Mouse (Mus musculus): Measurements from ENCODE around the gene Spns1.

GRCm38 (mm10) chr7:126397822-126398221 is 20.6 kb upstream of the Spns1 start:
- TF ChIP-seq POLR2A (IDR thresholded peaks at IDR 0.05; ENCODE audit: insufficient read depth, low read length) (no peak), CTCF (IDR thresholded peaks at IDR 0.05; ENCODE audit: low read depth, low read length) (no peak), EP300 (IDR thresholded peaks at IDR 0.05; ENCODE audit: insufficient read depth, low read depth, low read length) (no peak)
